Mouse (Mus musculus) bone marrow, adult 2 months (tissue): Measurements from ENCODE around the gene Lmx1b.

Source experiments
- CTCF ChIP-seq: fragments of 200-500 bp; IDR thresholded peaks from 2 replicates; pipeline ENCODE4 v1.5.1; 2011; ENCODE audit warnings: low read length, control low read depth; ENCODE audit not compliant: control insufficient read depth, insufficient read depth
- POLR2A ChIP-seq: fragments of 200-500 bp; IDR thresholded peaks from 2 replicates; pipeline ENCODE4 v1.6.1; 2011; ENCODE audit warnings: low read depth, mild to moderate bottlenecking, control low read depth, low read length, borderline replicate concordance; ENCODE audit not compliant: control insufficient read depth

DNA sequence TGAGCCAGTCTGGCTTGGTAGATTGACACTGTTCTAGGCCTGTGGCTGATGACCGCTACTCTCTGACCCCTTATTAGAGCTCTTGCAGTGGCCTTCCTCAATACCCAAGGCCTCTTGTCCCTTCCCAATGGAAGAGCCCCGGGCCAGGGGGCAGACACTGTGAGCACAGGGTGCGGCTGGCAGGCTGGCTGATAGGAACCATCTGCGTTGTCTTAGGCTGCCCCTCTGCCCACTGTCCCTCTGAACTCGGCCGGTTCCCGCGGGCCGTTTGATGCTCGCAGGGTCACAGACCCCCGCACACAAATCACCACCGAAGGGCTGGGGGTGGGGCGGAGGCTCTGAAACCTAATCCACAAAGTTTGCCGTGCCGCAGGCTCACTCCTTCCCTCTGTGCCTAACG, 11.5 kb downstream of the Lmx1b start:
- no peak for TF ChIP-seq CTCF
- no peak for TF ChIP-seq POLR2A
